8 mouse cellular contexts compared by ENCODE assay signal in genomic region chr6:37723337-37723736, GRCm38 (mm10).
A peak's percentile ranks its signal among the peaks of the same experiment; 100 is the strongest.
DNase-seq lines count a peak whose midpoint lies in the region; ATAC-seq and TF ChIP-seq lines count a peak whose summit lies in the region.

No protein-coding gene starts in this region.

- no peak for TF ChIP-seq EP300 in stomach, postnatal 0 days (optimal IDR thresholded peaks at IDR 0.05)

- no peak overlapping the region for H3K4me3 ChIP-seq in forebrain, embryonic 14.5 days (ENCODE audit: low read depth, low read length)
- no peak overlapping the region for H3K4me3 ChIP-seq in forebrain, embryonic 12.5 days (replicated peaks)
- no peak overlapping the region for H3K4me3 ChIP-seq in heart, embryonic 13.5 days
- no peak overlapping the region for H3K4me3 ChIP-seq in stomach, postnatal 0 days (ENCODE audit: low read depth, low read length)

- intact Hi-C loops in left cerebral cortex, postnatal 14 days (cut with DNase I): no loop called here

- no peak overlapping the region for H3K9ac ChIP-seq in forebrain, embryonic 14.5 days (ENCODE audit: low read length)
- H3K9ac ChIP-seq in forebrain, embryonic 12.5 days: no peak overlapping the region
- H3K9ac ChIP-seq in heart, embryonic 13.5 days: no peak overlapping the region
- no peak overlapping the region for H3K9ac ChIP-seq in stomach, postnatal 0 days (ENCODE audit: low read length)

- H3K27me3 ChIP-seq in forebrain, embryonic 14.5 days (replicated peaks; ENCODE audit: control insufficient read depth, insufficient read depth, low read length): no peaks in the 10 kb centered on the region
- no peaks in the 10 kb centered on the region for H3K27me3 ChIP-seq in forebrain, embryonic 12.5 days
- H3K27me3 ChIP-seq in heart, embryonic 13.5 days (replicated peaks): no peaks in the 10 kb centered on the region
- H3K27me3 ChIP-seq in stomach, postnatal 0 days (ENCODE audit: control insufficient read depth, insufficient read depth, low read length): no peaks in the 10 kb centered on the region

- ATAC-seq in forebrain, embryonic 14.5 days: no peak
- ATAC-seq in forebrain, embryonic 12.5 days (ENCODE audit: low FRiP score): no peak
- ATAC-seq in heart, embryonic 13.5 days (ENCODE audit: extremely low read depth, insufficient number of reproducible peaks, low FRiP score, low TSS enrichment): no peak
- ATAC-seq in stomach, postnatal 0 days (ENCODE audit: low FRiP score, low TSS enrichment): peak; percentile 82

- H3K9me3 ChIP-seq in forebrain, embryonic 14.5 days (replicated peaks; ENCODE audit: control insufficient read depth, low read length): no peaks in the 10 kb centered on the region
- H3K9me3 ChIP-seq in forebrain, embryonic 12.5 days: no peaks in the 10 kb centered on the region
- 0 out of 2 replicates have a peak, but pooled peaks cover under 1% of the 10 kb centered on the region for H3K9me3 ChIP-seq in heart, embryonic 13.5 days
- H3K9me3 ChIP-seq in stomach, postnatal 0 days (ENCODE audit: control insufficient read depth, low read length): no peaks in the 10 kb centered on the region

- peak; percentile 65 for DNase-seq in forebrain, embryonic 14.5 days (ENCODE audit: low spot score)
- DNase-seq in 3134 (ENCODE audit: extremely low read depth, insufficient read length, low spot score): peak; percentile 9
- peak; percentile 64 for DNase-seq in brain, embryonic 14.5 days (ENCODE audit: low read depth)
- DNase-seq in left cerebral cortex, postnatal 14 days (ENCODE audit: low spot score in 2 of 2): peak; percentile 37 to 76
- no peak for DNase-seq in stomach, postnatal 0 days (ENCODE audit: low spot score)
- no peak for DNase-seq in thymus, postnatal 10 days (ENCODE audit: low spot score in 2 of 2)

- H3K27ac ChIP-seq in forebrain, embryonic 14.5 days (ENCODE audit: low read depth, low read length): no peak overlapping the region
- H3K27ac ChIP-seq in forebrain, embryonic 12.5 days: no peak overlapping the region
- H3K27ac ChIP-seq in heart, embryonic 13.5 days (replicated peaks): peak overlapping the region; percentile 80
- H3K27ac ChIP-seq in stomach, postnatal 0 days (replicated peaks): 0 out of 2 replicates have a peak overlapping the region, but pooled peaks have one; percentile 30

- no peak for TF ChIP-seq CTCF in brain, embryonic 14.5 days (IDR thresholded peaks at IDR 0.05; ENCODE audit: borderline replicate concordance, extremely low read depth, insufficient read depth, insufficient read length)
- no peak for TF ChIP-seq CTCF in stomach, postnatal 0 days (IDR thresholded peaks at IDR 0.05; ENCODE audit: low read depth)

- TF ChIP-seq POLR2A in brain, embryonic 14.5 days (IDR thresholded peaks at IDR 0.05; ENCODE audit: borderline replicate concordance, extremely low read depth, insufficient read depth, insufficient read length, poor library complexity, severe bottlenecking): no peak

- no peaks in the 10 kb centered on the region for H3K4me1 ChIP-seq in forebrain, embryonic 14.5 days (ENCODE audit: control insufficient read depth, insufficient read depth, low read length)
- no peaks in the 10 kb centered on the region for H3K4me1 ChIP-seq in forebrain, embryonic 12.5 days
- no peaks in the 10 kb centered on the region for H3K4me1 ChIP-seq in heart, embryonic 13.5 days
- H3K4me1 ChIP-seq in stomach, postnatal 0 days (replicated peaks; ENCODE audit: control insufficient read depth, insufficient read depth): no peaks in the 10 kb centered on the region

- 33% methylated on average over 4 of the region's 4 CpGs for WGBS in forebrain, embryonic 14.5 days
- 57% methylated on average over 4 of the region's 4 CpGs for WGBS in forebrain, embryonic 12.5 days
- WGBS in heart, embryonic 13.5 days: 30% methylated on average over 4 of the region's 4 CpGs
- 32% methylated on average over 4 of the region's 4 CpGs for WGBS in stomach, postnatal 0 days

- H3K36me3 ChIP-seq in forebrain, embryonic 14.5 days (ENCODE audit: control insufficient read depth, insufficient read depth, low read length): no peaks in the 10 kb centered on the region
- H3K36me3 ChIP-seq in forebrain, embryonic 12.5 days (replicated peaks): no peaks in the 10 kb centered on the region
- no peaks in the 10 kb centered on the region for H3K36me3 ChIP-seq in heart, embryonic 13.5 days
- H3K36me3 ChIP-seq in stomach, postnatal 0 days (ENCODE audit: control insufficient read depth, insufficient read depth, low read length): no peaks in the 10 kb centered on the region

- no peak overlapping the region for H3K4me2 ChIP-seq in forebrain, embryonic 14.5 days (ENCODE audit: low read length)
- H3K4me2 ChIP-seq in forebrain, embryonic 12.5 days: no peak overlapping the region
- H3K4me2 ChIP-seq in heart, embryonic 13.5 days: no peak overlapping the region
- no peak overlapping the region for H3K4me2 ChIP-seq in stomach, postnatal 0 days (replicated peaks; ENCODE audit: low read depth)

Comparison
In these comparisons a context has a peak if more than half of its experiments do, and no peak if none do; other contexts are left out.
1. DNase-seq: peak in forebrain, embryonic 14.5 days (single experiment), 3134 (single experiment), brain, embryonic 14.5 days (single experiment) and left cerebral cortex, postnatal 14 days (2 of 2); none in stomach, postnatal 0 days (single experiment) and thymus, postnatal 10 days (0 of 2).
2. H3K27ac ChIP-seq: peak in heart, embryonic 13.5 days (single experiment) and stomach, postnatal 0 days (single experiment); none in forebrain, embryonic 14.5 days (single experiment) and forebrain, embryonic 12.5 days (single experiment).